Comparison of ENCODE assay signal across 11 mouse cellular contexts in genomic region chr3:21995566-21996391, GRCm38 (mm10).
DNase-seq lines count a peak whose midpoint lies in the region; ATAC-seq and TF ChIP-seq lines count a peak whose summit lies in the region.
"Had no signal": no experiment of that assay in that cellular context is flagged by ENCODE, and none has a peak within 500 bp of the region (broad histone marks: within the 10 kb centered on the region; RNA-seq: fewer than 3 reads in every experiment).

No protein-coding gene starts in this region.

- TF ChIP-seq POLR2A in small intestine, adult 2 months (IDR thresholded peaks at IDR 0.05; ENCODE audit: low read depth, low read length): no peak

- peak overlapping the region; percentile 90 for H3K27ac ChIP-seq in brown adipose tissue, adult 24 weeks (replicated peaks; ENCODE audit: low read depth, low read length)
- H3K27ac ChIP-seq in small intestine, adult 2 months (ENCODE audit: insufficient read depth, low read depth, low read length): peak overlapping the region; percentile 96
- no peak overlapping the region for H3K27ac ChIP-seq in hindbrain, embryonic 10.5 days
- H3K27ac ChIP-seq: heart, embryonic 10.5 days had no signal

- H3K9me3 ChIP-seq in hindbrain, embryonic 10.5 days: no peaks in the 10 kb centered on the region
- H3K9me3 ChIP-seq: heart, embryonic 10.5 days had no signal

- peaks cover 23% of the 10 kb centered on the region for H3K4me1 ChIP-seq in brown adipose tissue, adult 24 weeks (ENCODE audit: control insufficient read depth, insufficient read depth, insufficient read length, low read length)
- H3K4me1 ChIP-seq in small intestine, adult 2 months (ENCODE audit: control insufficient read depth, insufficient read depth, insufficient read length, low read length): peaks cover 32% of the 10 kb centered on the region; the same call in 1 of the 2 replicates
- H3K4me1 ChIP-seq in hindbrain, embryonic 10.5 days (replicated peaks): no peaks in the 10 kb centered on the region
- H3K4me1 ChIP-seq: heart, embryonic 10.5 days had no signal

- TF ChIP-seq CTCF in small intestine, adult 2 months (IDR thresholded peaks at IDR 0.05; ENCODE audit: extremely low read depth, insufficient read length, insufficient replicate concordance, low read depth, low read length): no peak

- no peaks in the 10 kb centered on the region for H3K36me3 ChIP-seq in small intestine, adult 2 months (ENCODE audit: control insufficient read depth, insufficient read depth, low read length)
- H3K36me3 ChIP-seq in hindbrain, embryonic 10.5 days: no peaks in the 10 kb centered on the region

- WGBS in small intestine, adult 2 months: 25% methylated on average over 8 of the region's 8 CpGs
- 77% methylated on average over 8 of the region's 8 CpGs for WGBS in hindbrain, embryonic 10.5 days

- peak; percentile 30 for DNase-seq in thymus, postnatal 0 days (ENCODE audit: low spot score)
- no peak for DNase-seq in thymus, postnatal 14 days
- DNase-seq in kidney, postnatal 10 days: peak; percentile 48
- DNase-seq in hindbrain, embryonic 10.5 days (ENCODE audit: low spot score): no peak
- no peak for DNase-seq in embryo, embryonic 10.5 days (ENCODE audit: low spot score)
- DNase-seq: cerebellum, adult 11-12 months; thymus, adult 2 months had no signal

- no peak for ATAC-seq in erythroid progenitor cell, adult 5-6 weeks (replicated peaks; ENCODE audit: low FRiP score, poor library complexity, severe bottlenecking)

- H3K4me3 ChIP-seq in brown adipose tissue, adult 24 weeks (ENCODE audit: insufficient read depth, low read depth, low read length): no peak overlapping the region
- no peak overlapping the region for H3K4me3 ChIP-seq in small intestine, adult 2 months (ENCODE audit: low read depth, low read length)
- H3K4me3 ChIP-seq in hindbrain, embryonic 10.5 days: no peak overlapping the region
- H3K4me3 ChIP-seq: heart, embryonic 10.5 days had no signal

- H3K27me3 ChIP-seq in small intestine, adult 2 months (ENCODE audit: control insufficient read depth, insufficient read depth, low read length): no peaks in the 10 kb centered on the region
- H3K27me3 ChIP-seq in hindbrain, embryonic 10.5 days (ENCODE audit: insufficient read depth, poor library complexity, severe bottlenecking): no peaks in the 10 kb centered on the region

Comparison
In these comparisons a context has a peak if more than half of its experiments do, and no peak if none do; other contexts are left out.
1. DNase-seq: peak in thymus, postnatal 0 days (single experiment) and kidney, postnatal 10 days (single experiment); none in thymus, postnatal 14 days (single experiment), hindbrain, embryonic 10.5 days (single experiment) and embryo, embryonic 10.5 days (single experiment).